Mouse (Mus musculus): ENCODE measurements around the gene Cox7a2l. TPM values are rescaled to one million over a fixed set of nuclear protein-coding genes. Genes with fewer than 3 reads are reported as not detected.
A peak's percentile ranks its signal among the peaks of the same experiment; 100 is the strongest.

Cox7a2l gene
- total RNA-seq, 1 experiment: 139 TPM

DNA sequence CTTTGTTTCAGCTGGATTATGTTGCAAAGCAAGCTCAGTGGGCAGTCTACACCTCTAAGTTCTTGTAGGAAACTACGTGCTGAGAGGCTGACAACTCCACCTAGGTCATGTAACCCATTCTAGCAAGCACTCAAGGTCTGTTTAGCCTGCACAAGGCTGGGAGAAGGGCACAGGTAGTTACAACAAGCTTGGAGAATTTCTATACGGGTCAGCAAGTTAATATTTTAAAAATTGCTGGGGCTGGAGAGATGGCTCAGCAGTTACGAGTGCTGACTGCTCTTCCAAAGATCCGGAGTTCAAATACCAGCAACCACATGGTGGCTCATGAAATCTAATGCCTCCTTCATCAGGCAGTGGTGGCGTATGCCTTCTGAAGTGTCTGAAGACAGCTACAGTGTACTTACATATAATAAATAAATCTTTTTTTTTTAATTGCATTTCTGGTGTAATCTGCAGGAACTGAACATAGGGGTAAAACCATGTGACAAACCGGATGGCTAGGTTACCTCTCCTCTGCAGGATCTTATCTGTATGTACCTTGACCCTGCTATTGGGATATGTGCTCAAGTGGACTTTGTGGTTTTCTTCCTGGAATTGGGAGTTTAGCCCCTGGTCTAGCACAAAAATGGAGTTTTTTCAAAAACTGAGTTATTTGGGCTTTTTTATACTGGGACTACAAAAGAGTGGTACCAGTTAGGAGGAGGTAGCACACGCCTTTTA lies 34.2 kb downstream of the Cox7a2l start:
- H3K4me3 ChIP-seq (ENCODE audit: insufficient read depth in 1 of 2, low read depth in 1 of 2, low read length in 2 of 2, poor library complexity in 1 of 2, severe bottlenecking in 1 of 2): no peak overlapping the region
- H3K4me1 ChIP-seq (ENCODE audit: control insufficient read depth in 2 of 2, insufficient read depth in 2 of 2, low read length in 2 of 2, poor library complexity in 1 of 2): peaks cover 0 to 1% of the 10 kb centered on the region in 2 experiments; a peak in 1 of 4 replicates
- TF ChIP-seq ZNF384 (IDR thresholded peaks at IDR 0.05; ENCODE audit: low read depth, low read length) (no peak), MAFK (IDR thresholded peaks at IDR 0.05; ENCODE audit: insufficient read depth, low read depth, low read length) (no peak), CHD2 (IDR thresholded peaks at IDR 0.05; ENCODE audit: low read depth, low read length) (no peak), HCFC1 (IDR thresholded peaks at IDR 0.05; ENCODE audit: borderline replicate concordance, insufficient read depth, low read length) (no peak), ZC3H11A (IDR thresholded peaks at IDR 0.05; ENCODE audit: borderline replicate concordance, low read depth, low read length) (no peak)
- H3K9ac ChIP-seq (ENCODE audit: insufficient read depth, low read depth, low read length, poor library complexity, severe bottlenecking): no peak overlapping the region
- no peak overlapping the region for H3K27ac ChIP-seq (ENCODE audit: insufficient read depth, low read depth, low read length, poor library complexity, severe bottlenecking)
- no peak for DNase-seq (ENCODE audit: low read depth, low spot score)
- peaks cover 20% of the 10 kb centered on the region for H3K36me3 ChIP-seq (ENCODE audit: control insufficient read depth, insufficient read depth, low read length, poor library complexity, severe bottlenecking)
- no peaks in the 10 kb centered on the region for H3K9me3 ChIP-seq (ENCODE audit: control insufficient read depth, insufficient read depth, low read depth, low read length)
- in situ Hi-C loops (cut with MboI; ENCODE audit: low sequenced_read_pairs in 2 of 2, unreplicated experiment in 2 of 2): no loop called here

DNA sequence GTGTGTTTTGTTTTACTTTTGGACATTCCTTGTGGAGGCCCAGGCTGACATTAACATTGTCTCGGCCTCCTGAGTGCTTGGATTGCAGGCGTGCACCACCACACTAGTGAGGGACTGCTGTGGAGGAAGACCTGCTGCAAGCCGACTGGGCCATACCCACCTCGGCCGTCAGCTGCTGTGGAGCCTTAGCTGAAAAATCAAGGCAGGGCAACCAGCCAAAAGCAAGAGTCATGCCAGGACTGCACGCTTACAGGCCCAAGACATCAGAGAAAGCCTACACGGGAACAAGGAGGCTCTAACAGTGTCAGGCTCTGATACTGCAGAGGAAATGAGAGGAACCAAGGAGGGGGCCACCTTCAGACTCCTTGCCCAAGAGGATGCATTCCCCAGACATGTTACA lies 35.6 kb downstream of the Cox7a2l start:
- H3K9me3 ChIP-seq (ENCODE audit: control insufficient read depth, insufficient read depth, low read depth, low read length): no peaks in the 10 kb centered on the region
- no peak for DNase-seq (ENCODE audit: low read depth, low spot score)
- H3K9ac ChIP-seq (ENCODE audit: insufficient read depth, low read depth, low read length, poor library complexity, severe bottlenecking): no peak overlapping the region
- H3K36me3 ChIP-seq (ENCODE audit: control insufficient read depth, insufficient read depth, low read length, poor library complexity, severe bottlenecking): peaks cover 28% of the 10 kb centered on the region
- no peak overlapping the region for H3K27ac ChIP-seq (ENCODE audit: insufficient read depth, low read depth, low read length, poor library complexity, severe bottlenecking)
- in situ Hi-C loops (cut with MboI; ENCODE audit: low sequenced_read_pairs in 2 of 2, unreplicated experiment in 2 of 2): no loop called here
- peaks cover 5 to 6% of the 10 kb centered on the region in 2 experiments; a peak in 2 of 4 replicates for H3K4me1 ChIP-seq (ENCODE audit: control insufficient read depth in 2 of 2, insufficient read depth in 2 of 2, low read length in 2 of 2, poor library complexity in 1 of 2)
- H3K4me3 ChIP-seq (ENCODE audit: insufficient read depth in 1 of 2, low read depth in 1 of 2, low read length in 2 of 2, poor library complexity in 1 of 2, severe bottlenecking in 1 of 2): no peak overlapping the region
- no peak for TF ChIP-seq ZC3H11A (IDR thresholded peaks at IDR 0.05; ENCODE audit: borderline replicate concordance, low read depth, low read length)
- TF ChIP-seq CHD2 (IDR thresholded peaks at IDR 0.05; ENCODE audit: low read depth, low read length): no peak
- no peak for TF ChIP-seq HCFC1 (IDR thresholded peaks at IDR 0.05; ENCODE audit: borderline replicate concordance, insufficient read depth, low read length)
- TF ChIP-seq ZNF384 (IDR thresholded peaks at IDR 0.05; ENCODE audit: low read depth, low read length): no peak
- no peak for TF ChIP-seq MAFK (IDR thresholded peaks at IDR 0.05; ENCODE audit: insufficient read depth, low read depth, low read length)

- Histone ChIP-seq H3K4me1 (ENCODE audit: control insufficient read depth in 2 of 2, insufficient read depth in 2 of 2, low read length in 2 of 2, poor library complexity in 1 of 2) (peaks cover 5 to 6% of the 10 kb centered on the region in 2 experiments; a peak in 2 of 4 replicates), H3K4me3 (ENCODE audit: insufficient read depth in 1 of 2, low read depth in 1 of 2, low read length in 2 of 2, poor library complexity in 1 of 2, severe bottlenecking in 1 of 2) (0 out of 4 replicates have a peak overlapping the region, but pooled peaks of 1 of the 2 experiments have one; percentile 34), H3K36me3 (ENCODE audit: control insufficient read depth, insufficient read depth, low read length, poor library complexity, severe bottlenecking) (peaks cover 39% of the 10 kb centered on the region), H3K9me3 (ENCODE audit: control insufficient read depth, insufficient read depth, low read depth, low read length) (no peaks in the 10 kb centered on the region), H3K27ac (ENCODE audit: insufficient read depth, low read depth, low read length, poor library complexity, severe bottlenecking) (peak overlapping the region; percentile 41), H3K9ac (ENCODE audit: insufficient read depth, low read depth, low read length, poor library complexity, severe bottlenecking) (no peak overlapping the region)
- in situ Hi-C loops (cut with MboI; ENCODE audit: low sequenced_read_pairs in 2 of 2, unreplicated experiment in 2 of 2): no loop called here
- no peak for DNase-seq (ENCODE audit: low read depth, low spot score)
- TF ChIP-seq CHD2 (IDR thresholded peaks at IDR 0.05; ENCODE audit: low read depth, low read length) (no peak), MAFK (IDR thresholded peaks at IDR 0.05; ENCODE audit: insufficient read depth, low read depth, low read length) (peak; percentile 36; the same call in 1 of the 2 replicates), HCFC1 (IDR thresholded peaks at IDR 0.05; ENCODE audit: borderline replicate concordance, insufficient read depth, low read length) (no peak), ZC3H11A (IDR thresholded peaks at IDR 0.05; ENCODE audit: borderline replicate concordance, low read depth, low read length) (no peak), ZNF384 (IDR thresholded peaks at IDR 0.05; ENCODE audit: low read depth, low read length) (no peak)
Observed at GRCm38 (mm10) chr17:83477089-83477488, 40.0 kb downstream of the Cox7a2l start.

DNA sequence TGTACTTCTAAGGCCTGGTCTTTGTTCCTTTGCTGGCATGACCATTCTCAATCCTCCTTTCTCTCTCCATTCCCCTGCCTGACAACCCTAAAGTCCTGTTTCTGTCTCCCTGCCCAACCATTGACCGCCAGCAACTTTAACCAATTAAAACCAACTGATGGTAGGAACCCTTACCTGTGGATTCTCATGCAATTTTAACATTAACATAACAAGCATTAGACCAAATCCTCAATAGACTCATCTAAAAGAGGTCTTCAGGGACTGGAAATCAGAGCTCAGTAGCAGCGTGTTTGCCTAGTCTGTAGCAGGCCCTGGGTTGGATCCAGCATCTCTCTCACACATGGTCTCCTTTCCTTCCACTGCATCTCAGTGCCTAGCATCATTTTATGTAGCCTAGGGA lies 47.5 kb downstream of the Cox7a2l start:
- TF ChIP-seq ZC3H11A (IDR thresholded peaks at IDR 0.05; ENCODE audit: borderline replicate concordance, low read depth, low read length) (no peak), MAFK (IDR thresholded peaks at IDR 0.05; ENCODE audit: insufficient read depth, low read depth, low read length) (no peak), HCFC1 (IDR thresholded peaks at IDR 0.05; ENCODE audit: borderline replicate concordance, insufficient read depth, low read length) (no peak), ZNF384 (IDR thresholded peaks at IDR 0.05; ENCODE audit: low read depth, low read length) (no peak), CHD2 (IDR thresholded peaks at IDR 0.05; ENCODE audit: low read depth, low read length) (no peak)
- Histone ChIP-seq H3K36me3 (ENCODE audit: control insufficient read depth, insufficient read depth, low read length, poor library complexity, severe bottlenecking) (peaks cover 14% of the 10 kb centered on the region), H3K27ac (ENCODE audit: insufficient read depth, low read depth, low read length, poor library complexity, severe bottlenecking) (peak overlapping the region; percentile 48), H3K4me3 (ENCODE audit: insufficient read depth in 1 of 2, low read depth in 1 of 2, low read length in 2 of 2, poor library complexity in 1 of 2, severe bottlenecking in 1 of 2) (peak overlapping the region in 1 of 2 experiments; percentile 7; a peak in 1 of 4 replicates), H3K9ac (ENCODE audit: insufficient read depth, low read depth, low read length, poor library complexity, severe bottlenecking) (no peak overlapping the region), H3K9me3 (ENCODE audit: control insufficient read depth, insufficient read depth, low read depth, low read length) (no peaks in the 10 kb centered on the region), H3K4me1 (ENCODE audit: control insufficient read depth in 2 of 2, insufficient read depth in 2 of 2, low read length in 2 of 2, poor library complexity in 1 of 2) (peaks cover 5 to 13% of the 10 kb centered on the region in 2 experiments)
- in situ Hi-C loops (cut with MboI; ENCODE audit: low sequenced_read_pairs in 2 of 2, unreplicated experiment in 2 of 2): no loop called here
- peak; percentile 21 for DNase-seq (ENCODE audit: low read depth, low spot score)
